Mouse (Mus musculus): ENCODE data around the gene Dnah17.

DNA sequence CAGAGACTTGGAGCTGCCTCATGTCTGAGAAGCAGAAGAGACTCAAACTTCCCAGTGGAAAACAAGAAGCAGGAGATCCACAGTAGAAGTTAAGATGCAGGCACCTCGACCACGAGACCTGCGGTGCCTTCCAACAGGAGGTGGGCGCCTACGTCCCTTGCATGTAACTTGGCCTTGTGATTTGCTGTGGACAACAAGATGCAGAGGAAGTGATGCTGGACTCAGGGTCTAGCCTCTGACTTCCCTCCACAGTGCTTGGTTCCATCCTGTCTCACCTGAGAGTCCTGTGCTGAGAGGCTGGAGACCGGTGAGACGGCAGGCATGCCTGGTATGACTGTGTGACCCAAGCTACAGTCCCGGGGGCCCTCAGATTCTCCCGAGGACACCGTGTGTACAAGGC is 16.0 kb upstream of the Dnah17 start:
- TF ChIP-seq ZC3H11A (IDR thresholded peaks at IDR 0.05; ENCODE audit: borderline replicate concordance, low read depth, low read length): no peak
- no peak for TF ChIP-seq HCFC1 (IDR thresholded peaks at IDR 0.05; ENCODE audit: borderline replicate concordance, insufficient read depth, low read length)
- TF ChIP-seq CHD2 (IDR thresholded peaks at IDR 0.05; ENCODE audit: low read depth, low read length): no peak

Measured in ES-E14 (cell line).